Mouse (Mus musculus) midbrain, embryonic 10.5 days (tissue): ENCODE data around the gene Ccdc6. TPM values are rescaled to one million over a fixed set of nuclear protein-coding genes. Genes with fewer than 3 reads are reported as not detected.
A peak's percentile ranks its signal among the peaks of the same experiment; 100 is the strongest.

Experiments
- DNase-seq: peaks from one replicate; pipeline ENCODE4 v3.0.0-alpha.2; 2017; ENCODE audit warnings: low spot score
- H3K27ac ChIP-seq: fragments of 300-500 bp; sonication (generic); replicated peaks from 2 replicates; pipeline ENCODE4 v1.5.1; 2016; ENCODE audit warnings: mild to moderate bottlenecking
- H3K27me3 ChIP-seq: fragments of 300-500 bp; sonication (generic); 2 replicates; pipeline ENCODE4 v1.6.1; 2016; ENCODE audit warnings: low read depth, mild to moderate bottlenecking; ENCODE audit not compliant: poor library complexity, severe bottlenecking
- H3K36me3 ChIP-seq: fragments of 300-500 bp; sonication (generic); 2 replicates; pipeline ENCODE4 v1.6.1; 2016; ENCODE audit warnings: mild to moderate bottlenecking, moderate library complexity
- H3K4me1 ChIP-seq: fragments of 300-500 bp; sonication (generic); 2 replicates; pipeline ENCODE4 v1.6.1; 2016
- H3K4me3 ChIP-seq: fragments of 300-500 bp; sonication (generic); 2 replicates; pipeline ENCODE4 v1.5.1; 2016; ENCODE audit warnings: mild to moderate bottlenecking, moderate library complexity
- H3K9me3 ChIP-seq: fragments of 300-500 bp; sonication (generic); replicated peaks from 2 replicates; pipeline ENCODE4 v1.6.1; 2016; ENCODE audit warnings: mild to moderate bottlenecking
- WGBS: fragments of 180-500 bp; shearing (Covaris S2); methylation state at CpG from one replicate; pipeline ENCODE4 v1.1.7; 2016; 5-methylcytosine and 5-hydroxymethylcytosine counted together
- polyA plus RNA-seq: library from polyadenylated mRNA; unstranded; fragments of >200 nt; fragmentation: Nextera tagmentation; extraction: Ambion mirVana; gene quantifications from 2 replicates; pipeline ENCODE4 v1.2.1, GENCODE M21; 2016

Gene Ccdc6
- polyA plus RNA-seq, 1 experiment from 2014 or later: 19.8 TPM

DNA sequence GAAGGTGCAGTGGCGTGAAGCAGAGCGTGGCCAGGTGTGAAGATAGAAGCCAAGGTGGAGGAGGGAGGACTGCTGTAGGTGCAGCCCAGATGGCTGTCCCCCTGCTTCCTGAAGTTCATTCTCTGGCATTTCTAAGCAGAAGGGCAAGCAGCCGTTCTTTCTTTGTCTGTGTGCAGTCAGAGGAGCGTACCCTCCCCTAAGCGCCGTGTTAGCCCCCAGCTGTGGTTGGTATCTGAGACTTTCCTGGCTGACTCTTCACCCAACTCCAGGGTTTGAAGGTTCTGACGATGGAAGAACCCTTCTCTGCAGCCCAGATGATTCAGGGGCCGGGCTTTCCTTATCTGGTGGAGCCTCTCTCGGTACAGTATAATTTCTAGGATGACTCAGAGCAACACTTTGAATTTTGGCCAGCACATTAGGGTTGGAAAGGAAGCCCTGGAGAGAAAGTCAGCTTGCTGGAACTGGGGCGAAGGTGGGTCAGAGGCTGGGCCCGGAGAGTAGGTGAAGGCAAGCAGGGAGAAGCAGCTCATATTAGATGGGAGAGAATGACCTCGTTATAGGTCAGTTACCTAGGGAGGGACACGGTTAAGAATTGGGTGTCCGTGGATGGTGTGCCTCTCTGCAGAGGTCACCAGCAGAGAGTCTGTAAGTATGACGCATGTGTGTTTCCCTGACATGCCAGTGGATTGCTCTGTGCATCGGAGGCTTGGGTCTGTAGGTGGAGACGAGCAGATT lies 23.9 kb downstream of the Ccdc6 start:
- Histone ChIP-seq H3K4me1 (peaks cover 57% of the 10 kb centered on the region), H3K9me3 (no peaks in the 10 kb centered on the region), H3K36me3 (peaks cover 4% of the 10 kb centered on the region; the same call in 1 of the 2 replicates), H3K27ac (peak overlapping the region; percentile 85), H3K27me3 (no peaks in the 10 kb centered on the region), H3K4me3 (0 out of 2 replicates have a peak overlapping the region, but pooled peaks have one; percentile 9)
- WGBS: 72% methylated on average over 17 of the region's 17 CpGs
- DNase-seq: peak; percentile 26

DNA sequence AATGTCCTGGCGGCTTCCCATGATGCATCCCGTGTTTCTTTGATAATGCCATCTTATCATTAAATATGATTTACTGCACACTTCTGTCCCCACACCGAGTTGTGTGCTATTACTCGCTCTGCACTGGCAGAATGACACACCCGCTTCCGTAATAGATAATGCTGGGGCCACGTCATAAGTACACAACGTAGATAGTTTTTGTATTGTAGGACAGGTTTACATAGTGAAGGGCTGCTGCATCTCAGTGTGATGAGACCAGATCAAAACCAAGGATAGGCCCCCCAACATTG lies 24.4 kb downstream of the Ccdc6 start:
- H3K27me3 ChIP-seq: no peaks in the 10 kb centered on the region
- H3K9me3 ChIP-seq: no peaks in the 10 kb centered on the region
- no peak overlapping the region for H3K4me3 ChIP-seq
- 94% methylated on average over 8 of the region's 8 CpGs for WGBS
- H3K4me1 ChIP-seq: peaks cover 57% of the 10 kb centered on the region
- H3K36me3 ChIP-seq: no peaks in the 10 kb centered on the region; the same call in 1 of the 2 replicates
- DNase-seq: no peak
- H3K27ac ChIP-seq: peak overlapping the region; percentile 85

DNA sequence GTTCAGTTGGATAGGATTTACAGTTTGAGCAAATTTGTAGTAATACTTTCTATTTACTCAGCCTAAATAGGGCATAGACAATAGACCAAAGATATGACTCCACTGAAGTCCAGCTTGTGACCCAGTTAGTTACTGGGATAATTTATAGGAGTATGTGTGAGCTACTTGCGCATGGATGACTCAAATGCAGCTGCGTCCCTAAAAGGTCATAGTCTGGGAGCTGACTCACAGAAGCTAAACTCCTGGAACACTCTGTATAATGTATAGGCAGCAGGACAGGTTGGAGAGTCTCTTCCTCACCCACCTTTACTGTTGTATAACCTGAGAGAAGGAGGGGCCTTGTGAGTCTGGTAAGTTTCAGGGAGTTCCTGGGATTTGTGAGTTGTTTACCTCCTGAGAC lies 26.5 kb downstream of the Ccdc6 start:
- no peaks in the 10 kb centered on the region; the same call in 1 of the 2 replicates for H3K36me3 ChIP-seq
- WGBS: 100% methylated on average over 2 of the region's 2 CpGs

DNA sequence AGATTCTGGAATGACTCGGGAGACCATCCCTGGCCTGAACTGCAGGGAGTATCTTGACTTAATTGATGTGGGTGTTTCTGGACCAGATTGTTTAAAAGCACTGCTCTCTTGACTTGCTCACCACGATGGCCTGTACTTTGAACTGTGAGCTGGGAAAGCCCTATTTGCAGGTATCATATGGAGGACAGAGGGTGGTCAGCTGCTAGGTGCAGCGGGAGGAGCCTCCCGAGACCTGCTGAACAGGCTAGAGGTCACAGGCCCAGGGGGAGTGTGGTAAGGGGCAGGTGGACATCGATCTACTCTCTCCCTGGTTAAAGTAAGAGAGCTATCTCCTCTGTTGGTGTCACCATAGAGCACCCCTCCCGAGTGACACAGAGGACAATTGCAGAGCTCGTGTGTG lies 28.6 kb downstream of the Ccdc6 start:
- H3K36me3 ChIP-seq: no peaks in the 10 kb centered on the region; the same call in 1 of the 2 replicates
- DNase-seq: no peak
- 0 out of 2 replicates have a peak overlapping the region, but pooled peaks have one; percentile 23 for H3K27ac ChIP-seq
- H3K9me3 ChIP-seq: no peaks in the 10 kb centered on the region
- no peaks in the 10 kb centered on the region for H3K27me3 ChIP-seq
- H3K4me3 ChIP-seq: no peak overlapping the region
- 83% methylated on average over 7 of the region's 7 CpGs for WGBS
- peaks cover 35% of the 10 kb centered on the region for H3K4me1 ChIP-seq

More for the DNA sequence above, 26.5 kb downstream of the Ccdc6 start:
- no peaks in the 10 kb centered on the region for H3K9me3 ChIP-seq
- H3K4me1 ChIP-seq: peaks cover 55% of the 10 kb centered on the region
- H3K4me3 ChIP-seq: no peak overlapping the region
- DNase-seq: no peak
- no peaks in the 10 kb centered on the region for H3K27me3 ChIP-seq
- no peak overlapping the region for H3K27ac ChIP-seq

DNA sequence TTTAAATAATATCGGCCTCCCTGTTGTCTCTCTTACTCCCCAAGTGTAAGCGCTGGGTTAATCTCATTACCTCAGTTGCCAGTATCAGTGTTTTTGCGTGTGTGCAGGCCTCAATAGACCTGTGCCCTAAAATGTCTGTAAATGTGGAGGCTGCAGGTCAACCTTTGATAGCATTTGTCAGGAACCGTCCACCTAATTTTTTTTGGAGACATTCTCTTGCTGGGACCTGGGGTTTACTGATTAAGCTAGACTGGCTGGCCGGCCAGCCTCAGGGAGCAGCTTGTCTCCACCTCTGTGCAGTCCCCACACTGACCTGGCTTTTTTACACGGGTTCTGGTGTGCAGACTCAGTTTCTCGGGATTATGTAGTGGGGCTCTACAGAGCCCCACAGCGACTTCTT lies 30.4 kb downstream of the Ccdc6 start:
- Histone ChIP-seq H3K9me3 (no peaks in the 10 kb centered on the region), H3K36me3 (no peaks in the 10 kb centered on the region; the same call in 1 of the 2 replicates), H3K27ac (no peak overlapping the region), H3K27me3 (no peaks in the 10 kb centered on the region), H3K4me3 (no peak overlapping the region), H3K4me1 (peaks cover 18% of the 10 kb centered on the region)
- DNase-seq: no peak
- 77% methylated on average over 8 of the region's 8 CpGs for WGBS

DNA sequence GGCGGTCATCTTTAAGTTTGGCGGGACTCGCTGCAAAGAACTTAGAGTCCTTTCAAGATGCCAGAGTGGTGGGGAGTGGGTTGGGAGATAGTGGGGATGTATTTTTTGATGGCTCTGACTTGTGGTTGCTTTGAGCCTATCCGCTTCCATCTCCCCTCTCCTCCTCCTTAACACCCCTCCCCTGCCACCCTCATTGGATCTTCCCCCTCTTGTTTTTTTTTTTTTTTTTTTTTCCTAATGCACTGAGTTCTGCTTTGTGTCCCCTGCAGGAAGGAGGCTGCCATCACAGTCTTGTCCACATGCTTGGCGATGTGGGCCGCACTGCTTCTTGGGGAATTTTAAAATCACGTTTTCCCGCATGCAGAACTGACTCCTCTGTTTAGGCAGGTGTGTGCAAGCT lies 31.5 kb downstream of the Ccdc6 start:
- Histone ChIP-seq H3K36me3 (peaks cover 5% of the 10 kb centered on the region; the same call in 1 of the 2 replicates), H3K4me3 (no peak overlapping the region), H3K9me3 (no peaks in the 10 kb centered on the region), H3K4me1 (peaks cover 18% of the 10 kb centered on the region), H3K27ac (no peak overlapping the region), H3K27me3 (no peaks in the 10 kb centered on the region)
- 95% methylated on average over 8 of the region's 8 CpGs for WGBS
- no peak for DNase-seq

DNA sequence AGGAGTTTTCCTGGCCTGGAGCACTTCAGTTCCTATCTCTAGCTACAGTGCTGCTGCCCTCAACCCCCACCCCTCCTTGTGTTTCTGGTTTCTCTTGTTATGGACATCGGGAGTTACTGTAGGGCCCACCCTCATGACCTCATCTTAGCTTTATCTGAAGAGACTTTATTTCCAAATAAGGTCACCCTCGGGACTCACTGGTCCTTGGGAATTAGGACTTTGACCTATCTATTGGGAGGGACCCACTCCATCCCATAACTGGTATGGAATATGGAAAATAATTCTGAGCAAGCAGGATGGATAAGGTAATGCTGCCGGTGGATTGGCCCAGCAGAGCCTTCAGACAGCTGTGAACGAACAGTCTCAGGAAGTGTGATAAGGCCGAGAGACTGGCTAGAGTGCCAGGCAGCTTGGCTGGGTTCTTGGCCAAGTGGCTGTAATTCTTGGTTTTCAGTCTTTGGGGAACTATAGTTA lies 35.2 kb downstream of the Ccdc6 start:
- Histone ChIP-seq H3K36me3 (peaks cover 16% of the 10 kb centered on the region), H3K4me1 (peaks cover 5% of the 10 kb centered on the region), H3K27ac (no peak overlapping the region), H3K4me3 (no peak overlapping the region), H3K27me3 (no peaks in the 10 kb centered on the region), H3K9me3 (no peaks in the 10 kb centered on the region)
- no peak for DNase-seq
- 88% methylated on average over 5 of the region's 5 CpGs for WGBS

DNA sequence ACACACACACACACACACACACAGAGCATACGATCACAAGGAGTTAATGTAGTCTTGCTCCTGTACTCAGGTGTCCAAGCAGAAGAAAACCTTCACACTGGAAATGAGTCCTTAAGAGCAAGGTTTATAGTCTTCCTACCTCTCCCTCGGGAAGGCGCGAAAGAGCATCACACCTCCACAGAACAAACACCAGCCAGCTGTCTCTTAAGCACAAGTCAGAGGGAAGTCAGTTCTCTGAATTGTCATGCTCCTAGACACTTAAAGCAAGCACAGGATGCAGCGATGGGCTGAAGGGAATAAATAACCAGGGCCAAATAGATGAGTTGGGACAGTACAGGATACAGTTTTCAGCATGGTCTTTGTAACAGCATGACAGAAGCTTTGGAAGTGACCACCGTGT lies 35.8 kb downstream of the Ccdc6 start:
- Histone ChIP-seq H3K4me1 (no peaks in the 10 kb centered on the region), H3K27me3 (no peaks in the 10 kb centered on the region), H3K36me3 (peaks cover 16% of the 10 kb centered on the region), H3K9me3 (no peaks in the 10 kb centered on the region), H3K27ac (no peak overlapping the region), H3K4me3 (no peak overlapping the region)
- DNase-seq: no peak
- WGBS: 89% methylated on average over 6 of the region's 6 CpGs

DNA sequence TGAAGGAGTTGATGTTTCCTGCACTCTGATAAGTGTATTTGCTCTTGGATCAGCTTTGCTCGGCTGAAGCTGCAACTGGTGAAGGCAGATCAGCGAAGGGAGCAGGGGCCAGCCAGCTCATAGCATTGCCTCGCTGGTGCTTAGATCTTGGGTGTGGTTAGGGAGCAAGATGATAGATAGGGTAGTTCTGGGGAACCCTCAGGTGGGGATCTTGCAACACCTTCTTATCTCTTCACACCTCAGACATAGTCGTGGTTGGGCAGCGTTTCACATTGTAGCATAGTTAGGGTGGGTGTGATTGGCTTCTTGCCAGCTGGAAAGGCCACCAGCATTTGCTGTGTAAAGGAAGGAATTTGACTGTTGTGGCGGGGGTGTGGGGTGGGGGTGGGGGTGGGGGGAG lies 36.3 kb downstream of the Ccdc6 start:
- no peaks in the 10 kb centered on the region for H3K9me3 ChIP-seq
- H3K27ac ChIP-seq: no peak overlapping the region
- H3K4me3 ChIP-seq: no peak overlapping the region
- H3K4me1 ChIP-seq: peaks cover 4% of the 10 kb centered on the region
- H3K36me3 ChIP-seq: peaks cover 16% of the 10 kb centered on the region
- DNase-seq: no peak
- WGBS: 84% methylated on average over 6 of the region's 6 CpGs
- no peaks in the 10 kb centered on the region for H3K27me3 ChIP-seq

DNA sequence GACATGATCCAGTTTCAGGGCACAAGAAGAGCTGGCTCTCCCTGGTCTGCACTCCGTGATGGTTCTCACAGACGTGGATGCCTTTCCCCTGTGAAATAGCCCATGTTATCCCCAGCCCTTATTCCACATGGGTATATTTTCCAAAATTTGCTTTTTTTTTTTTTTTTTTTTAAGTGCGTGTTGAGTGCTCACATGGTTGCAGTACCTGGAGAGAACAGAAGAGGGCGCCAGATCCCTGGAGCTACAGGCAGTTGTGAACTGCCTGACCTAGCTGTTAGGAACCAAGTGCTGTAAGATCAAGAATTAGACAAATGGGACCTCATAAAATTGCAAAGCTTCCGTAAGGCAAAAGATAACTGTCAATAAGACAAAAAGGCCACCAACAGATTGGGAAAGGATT lies 38.8 kb downstream of the Ccdc6 start:
- H3K9me3 ChIP-seq: no peaks in the 10 kb centered on the region
- peaks cover 16% of the 10 kb centered on the region for H3K36me3 ChIP-seq
- H3K27ac ChIP-seq: no peak overlapping the region
- H3K27me3 ChIP-seq: no peaks in the 10 kb centered on the region
- H3K4me1 ChIP-seq: peaks cover 29% of the 10 kb centered on the region
- H3K4me3 ChIP-seq: no peak overlapping the region
- 89% methylated on average over 5 of the region's 5 CpGs for WGBS
- DNase-seq: no peak

DNA sequence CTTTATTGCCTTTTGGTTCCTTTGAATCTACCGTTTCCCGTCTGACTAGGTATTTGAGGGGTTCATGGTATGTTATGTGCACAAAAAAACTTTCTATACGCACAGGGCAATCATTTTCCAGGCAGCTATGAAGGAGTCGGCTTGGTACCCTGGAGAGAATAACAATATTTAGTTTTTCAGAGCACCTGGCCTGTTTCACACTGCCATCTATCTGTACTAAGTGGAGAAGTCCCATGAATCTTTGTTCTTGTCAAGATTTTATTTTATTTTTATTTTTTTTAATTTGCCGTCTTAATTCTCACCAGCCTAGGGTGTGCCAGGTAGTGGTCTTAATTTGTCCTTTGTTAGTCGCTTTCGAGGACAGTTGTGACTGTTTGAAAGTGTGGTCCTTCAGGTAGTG lies 40.7 kb downstream of the Ccdc6 start:
- WGBS: 96% methylated on average over 7 of the region's 7 CpGs

DNA sequence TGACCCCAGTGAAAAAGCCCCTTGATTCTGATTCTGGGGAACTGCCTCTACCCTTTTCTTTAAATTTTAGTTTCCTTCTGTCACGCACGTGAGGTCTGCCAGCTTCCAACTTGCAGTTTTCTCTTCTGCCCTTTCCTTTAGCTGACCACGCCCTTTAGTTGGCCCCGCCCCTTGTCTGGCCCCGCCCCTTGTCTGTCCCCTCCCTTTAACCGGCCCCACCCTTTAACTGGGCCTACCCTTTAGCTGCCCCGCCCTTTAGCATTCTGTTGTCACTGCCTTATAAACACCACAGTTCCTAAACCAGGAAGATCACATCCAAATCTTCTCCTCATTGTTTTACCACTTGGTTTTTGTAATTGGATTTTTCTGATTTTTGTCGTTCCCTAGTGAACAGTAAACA lies 41.2 kb downstream of the Ccdc6 start:
- WGBS: 72% methylated on average over 8 of the region's 8 CpGs
- H3K27ac ChIP-seq: peak overlapping the region; percentile 82

More for the DNA sequence above, 40.7 kb downstream of the Ccdc6 start:
- H3K4me1 ChIP-seq: peaks cover 30% of the 10 kb centered on the region
- H3K27me3 ChIP-seq: no peaks in the 10 kb centered on the region
- H3K27ac ChIP-seq: 0 out of 2 replicates have a peak overlapping the region, but pooled peaks have one; percentile 82
- peaks cover 21% of the 10 kb centered on the region for H3K36me3 ChIP-seq
- no peaks in the 10 kb centered on the region for H3K9me3 ChIP-seq
- H3K4me3 ChIP-seq: no peak overlapping the region
- no peak for DNase-seq

DNA sequence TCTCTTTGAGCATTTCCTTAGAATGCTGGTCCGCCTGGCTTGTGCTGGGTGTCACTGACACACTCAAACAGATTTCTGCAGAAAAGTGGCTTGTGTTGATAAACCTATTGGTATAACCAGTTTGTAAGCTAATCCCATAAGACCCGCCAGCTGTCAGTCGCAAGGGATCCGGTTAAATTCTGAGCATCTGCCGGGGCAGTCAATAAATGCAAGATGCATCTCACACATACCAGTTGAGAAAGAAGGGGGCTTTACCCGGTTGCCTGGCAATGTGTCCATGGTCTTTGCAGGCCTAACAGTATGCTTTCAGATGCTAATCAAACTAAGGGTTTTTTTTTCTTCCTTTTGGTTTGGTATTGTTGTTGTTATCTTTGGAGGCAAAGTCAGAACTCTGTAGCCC lies 42.4 kb downstream of the Ccdc6 start:
- 43% methylated on average over 6 of the region's 6 CpGs for WGBS
- peaks cover 30% of the 10 kb centered on the region for H3K4me1 ChIP-seq
- H3K9me3 ChIP-seq: no peaks in the 10 kb centered on the region
- no peaks in the 10 kb centered on the region for H3K27me3 ChIP-seq
- DNase-seq: peak; percentile 59
- peak overlapping the region; percentile 82 for H3K27ac ChIP-seq
- H3K36me3 ChIP-seq: peaks cover 37% of the 10 kb centered on the region
- H3K4me3 ChIP-seq: no peak overlapping the region

More for the DNA sequence above, 41.2 kb downstream of the Ccdc6 start:
- peaks cover 25% of the 10 kb centered on the region for H3K36me3 ChIP-seq
- DNase-seq: no peak
- H3K27me3 ChIP-seq: no peaks in the 10 kb centered on the region
- peaks cover 30% of the 10 kb centered on the region for H3K4me1 ChIP-seq
- H3K4me3 ChIP-seq: no peak overlapping the region
- no peaks in the 10 kb centered on the region for H3K9me3 ChIP-seq
